Mouse (Mus musculus): ENCODE results near the gene Trim26.

Gene Trim26

DNA sequence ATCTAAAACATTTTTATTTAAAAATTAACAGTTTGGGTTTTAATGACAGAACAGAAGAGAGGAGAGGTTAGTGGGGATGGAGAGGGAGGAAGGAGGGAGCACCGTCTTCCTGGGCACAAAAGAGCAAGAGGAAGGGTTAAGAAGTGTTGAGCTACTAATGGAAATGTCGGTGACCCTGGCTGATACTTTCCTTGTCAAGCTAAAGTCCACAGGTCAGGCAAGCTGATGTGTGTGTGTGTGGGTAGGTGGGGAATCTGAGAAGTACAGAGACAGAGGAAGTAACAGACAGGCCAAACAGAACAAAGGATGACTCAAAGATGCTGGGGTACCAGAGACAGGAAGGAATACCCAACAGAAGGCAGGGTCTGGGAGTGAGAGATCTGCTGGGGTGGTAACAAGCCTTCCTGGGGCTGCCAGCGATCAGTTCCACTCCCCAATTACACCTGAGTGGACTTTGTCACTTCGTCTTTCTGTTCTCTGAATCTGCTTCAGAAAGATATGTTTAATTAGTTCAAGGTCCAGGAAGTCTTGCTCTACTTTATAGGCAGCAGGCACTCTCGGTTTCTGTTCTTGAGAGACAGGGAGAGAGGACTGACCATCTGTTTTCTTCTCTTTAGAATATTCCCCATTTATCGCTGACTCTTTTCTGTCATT lies 60.7 kb downstream of the Trim26 start, which contains the start of gene Trim31:
Gene Trim31, plus strand, starts transcription at position 567 of the 654 bp plus-strand sequence.
- in situ Hi-C loops (cut with MboI, MseI): no loop called here

DNA sequence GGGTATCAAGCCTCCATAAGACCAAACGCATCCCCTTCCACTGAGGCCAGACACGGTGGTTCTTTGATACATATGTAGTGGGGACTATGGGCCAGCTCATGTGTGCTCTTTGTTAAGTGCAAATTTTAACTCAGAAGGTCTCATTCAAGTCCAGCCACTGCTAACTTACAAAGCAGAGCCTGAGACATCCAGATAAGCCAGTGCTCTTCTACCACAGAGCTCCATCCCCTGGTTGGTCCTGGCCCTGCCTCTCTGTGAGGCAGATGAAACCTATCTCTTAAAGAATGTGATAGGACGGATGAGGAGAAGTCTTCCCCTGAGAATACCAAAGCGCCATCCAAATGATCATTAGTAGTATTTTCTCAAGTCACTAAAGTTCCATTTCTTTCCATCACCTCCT lies 62.4 kb downstream of the Trim26 start:
- in situ Hi-C loops (cut with MboI, MseI): no loop called here

DNA sequence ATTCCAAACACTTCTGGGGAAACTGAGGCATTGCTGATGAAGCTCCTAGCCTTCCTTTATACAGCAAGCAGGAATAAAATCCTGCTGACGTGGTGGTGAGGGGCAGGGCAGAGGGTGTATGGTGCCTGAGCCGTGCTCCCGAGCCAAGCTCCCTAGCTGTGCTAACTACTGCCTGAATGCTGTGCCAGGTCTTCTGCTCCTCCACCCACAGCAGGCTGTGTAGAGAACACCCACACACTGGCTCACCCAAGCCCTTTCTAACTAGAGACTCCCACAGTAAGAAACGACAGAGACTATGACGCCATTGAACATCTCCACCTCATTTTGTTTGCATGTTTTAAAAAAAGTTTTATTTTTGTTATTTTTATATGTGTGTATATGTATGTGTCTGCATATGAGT lies 63.1 kb downstream of the Trim26 start:
- in situ Hi-C loops (cut with MboI, MseI): no loop called here

DNA sequence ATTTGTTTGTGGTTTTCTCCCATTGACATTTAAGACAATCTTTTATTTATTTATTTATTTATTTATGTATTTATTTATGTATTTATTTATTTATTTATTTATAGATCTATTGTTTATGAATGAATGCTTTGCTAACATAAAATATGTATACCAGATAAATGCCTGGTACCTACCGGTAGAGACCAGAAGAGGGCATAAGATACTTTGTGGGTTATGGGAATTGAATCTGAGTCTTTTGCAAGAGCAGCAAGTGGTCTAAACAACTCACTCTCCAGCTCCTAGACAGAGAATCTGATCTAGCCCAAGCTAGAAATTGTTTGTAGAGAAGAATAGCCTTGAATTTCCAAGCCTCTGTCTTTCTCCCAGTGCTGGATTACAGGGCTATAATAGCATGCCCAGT lies 63.8 kb downstream of the Trim26 start:
- in situ Hi-C loops (cut with MboI, MseI): no loop called here

DNA sequence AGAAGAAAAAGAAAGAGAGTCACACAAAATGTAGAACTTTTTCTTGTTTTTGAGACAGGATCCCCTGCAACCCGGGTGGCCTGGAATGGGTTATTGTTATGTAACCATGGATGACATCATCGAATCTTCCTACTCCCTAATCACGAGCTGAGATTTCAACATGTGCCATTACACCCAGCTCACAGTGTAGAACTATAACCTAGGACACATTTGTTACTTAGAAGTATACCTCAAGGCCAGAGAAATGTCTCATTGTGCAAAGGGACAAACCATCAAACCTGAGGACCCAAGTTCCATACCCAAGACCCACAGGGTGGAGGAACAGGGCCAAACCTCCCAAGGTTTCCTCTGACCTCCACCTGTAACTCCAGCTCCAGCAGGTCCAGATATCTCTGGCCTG lies 66.7 kb downstream of the Trim26 start:
- in situ Hi-C loops (cut with MboI, MseI): no loop called here

DNA sequence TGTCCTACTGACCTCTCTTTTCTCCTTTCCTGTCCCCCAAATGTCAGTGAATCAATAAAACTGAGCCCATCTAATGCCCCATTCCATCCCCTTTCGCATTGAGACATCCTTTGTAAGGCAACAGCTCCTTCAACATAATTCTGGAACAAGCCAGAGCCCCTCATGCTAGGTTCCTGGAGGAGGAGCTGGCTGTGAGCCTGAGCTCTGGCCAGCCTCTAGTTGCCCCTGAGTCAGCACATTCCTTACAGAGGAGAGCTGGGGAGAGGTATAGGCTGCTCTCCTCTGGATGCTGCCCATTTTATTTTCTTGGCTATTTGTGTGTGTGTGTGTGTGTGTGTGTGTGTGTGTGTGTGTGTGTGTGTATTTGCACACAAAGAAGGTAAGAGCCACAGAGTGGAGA lies 71.3 kb downstream of the Trim26 start:
- in situ Hi-C loops (cut with MboI, MseI): no loop called here

Data from T-helper 1 cell (primary cell).